Mouse (Mus musculus): ENCODE measurements around the gene Map2k7.

DNA sequence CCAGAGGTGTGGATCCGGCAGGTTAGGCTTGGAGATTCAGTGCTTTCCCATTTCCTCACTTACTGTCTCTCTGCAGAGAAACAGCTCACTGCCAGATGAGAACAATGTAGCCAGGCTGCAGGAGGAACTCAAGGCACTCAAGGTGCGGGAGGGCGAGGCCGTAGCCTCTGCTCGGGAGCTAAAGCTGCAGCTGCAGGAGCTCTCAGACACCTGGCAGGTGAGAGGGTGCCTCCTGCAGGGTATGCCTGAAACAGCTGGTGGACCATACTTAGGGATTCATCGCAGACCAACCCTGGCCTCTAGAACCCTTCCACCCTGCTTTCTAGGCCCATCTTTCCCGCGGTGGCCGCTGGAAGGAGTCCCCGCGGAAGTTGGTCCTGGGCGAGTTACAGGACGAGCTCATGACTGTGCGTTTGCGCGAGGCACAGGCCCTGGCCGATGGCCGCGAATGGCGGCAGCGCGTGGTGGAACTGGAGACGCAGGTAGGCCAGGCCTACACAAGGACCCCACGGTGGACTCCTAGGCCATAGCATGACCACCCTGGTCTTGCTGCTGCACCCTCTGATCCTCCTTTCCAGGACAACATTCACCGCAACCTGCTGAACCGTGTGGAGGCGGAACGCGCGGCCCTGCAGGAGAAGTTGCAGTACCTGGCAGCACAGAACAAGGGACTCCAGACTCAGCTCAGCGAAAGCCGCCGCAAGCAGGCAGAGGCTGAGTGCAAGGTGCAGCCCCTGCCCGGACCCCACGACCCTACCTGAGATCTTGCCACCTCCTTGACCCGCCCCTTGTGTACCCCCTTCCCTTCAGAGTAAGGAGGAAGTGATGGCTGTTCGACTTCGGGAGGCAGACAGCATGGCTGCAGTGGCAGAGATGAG is 33.1 kb upstream of the Map2k7 start:
- TF ChIP-seq POLR2A (IDR thresholded peaks at IDR 0.05; ENCODE audit: low read depth, low read length) (no peak), CTCF (IDR thresholded peaks at IDR 0.05; ENCODE audit: extremely low read depth, insufficient read depth, insufficient read length, insufficient replicate concordance) (no peak)

Data from spleen, adult 2 months (tissue).